Mouse (Mus musculus) embryonic fibroblast, embryonic 13.5 days (primary cell): ENCODE data around the gene Map3k12. TPM values are rescaled to one million over a fixed set of nuclear protein-coding genes. Genes with fewer than 3 reads are reported as not detected.
A peak's percentile ranks its signal among the peaks of the same experiment; 100 is the strongest.

Source experiments
- H3K27ac ChIP-seq: 2 replicates; pipeline ENCODE4 v1.5.1; 2012; ENCODE audit warnings: low read length, control low read depth, inconsistent platforms; ENCODE audit not compliant: insufficient read depth
- H3K4me1 ChIP-seq: 2 replicates; pipeline ENCODE4 v1.6.1; 2011; ENCODE audit warnings: low read length; ENCODE audit not compliant: control insufficient read depth, insufficient read depth
- H3K4me3 ChIP-seq: 2 replicates; pipeline ENCODE4 v1.5.1; 2011; ENCODE audit warnings: mild to moderate bottlenecking, control low read depth, low read length; ENCODE audit not compliant: insufficient read depth
- CTCF ChIP-seq: IDR thresholded peaks from 2 replicates; pipeline ENCODE4 v1.5.1; 2011; ENCODE audit warnings: mild to moderate bottlenecking, control low read depth, low read length, moderate library complexity, borderline replicate concordance; ENCODE audit not compliant: insufficient read depth
- POLR2A ChIP-seq: IDR thresholded peaks from 2 replicates; pipeline ENCODE4 v1.6.1; 2011; ENCODE audit warnings: low read depth, mild to moderate bottlenecking, control low read depth, low read length, moderate library complexity
- polyA plus RNA-seq: library from polyadenylated mRNA; stranded (reverse); fragments of >200 nt; gene quantifications from 2 replicates; pipeline ENCODE4 v1.2.4, GENCODE M21; 2011; ENCODE audit warnings: low read depth; ENCODE audit not compliant: missing spikeins, insufficient read length

Map3k12 gene
- polyA plus RNA-seq, 1 experiment, result 20.9 TPM

DNA sequence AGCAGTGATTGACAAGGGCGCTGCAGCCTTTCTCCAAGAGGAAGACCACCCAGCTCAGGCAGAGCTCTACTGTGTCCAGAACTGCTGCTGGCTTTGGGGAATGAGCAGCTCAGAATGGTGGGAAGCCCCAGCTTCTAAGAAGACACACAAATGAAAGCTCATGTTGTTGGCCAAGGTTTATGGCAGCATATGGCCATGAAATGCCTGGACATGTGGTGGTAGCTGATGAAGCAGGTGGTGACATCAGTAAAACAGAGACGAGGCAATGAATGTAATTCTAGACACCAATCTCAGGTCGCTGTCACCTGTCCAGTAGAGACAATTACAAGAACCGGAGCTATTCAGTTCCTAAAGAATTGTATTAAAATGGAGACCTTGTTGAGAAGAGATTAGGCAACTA lies 27.9 kb upstream of the Map3k12 start:
- H3K4me3 ChIP-seq, result no peak overlapping the region
- TF ChIP-seq POLR2A (no peak), CTCF (no peak)
- H3K4me1 ChIP-seq, result no peaks in the 10 kb centered on the region
- no peak overlapping the region for H3K27ac ChIP-seq

DNA sequence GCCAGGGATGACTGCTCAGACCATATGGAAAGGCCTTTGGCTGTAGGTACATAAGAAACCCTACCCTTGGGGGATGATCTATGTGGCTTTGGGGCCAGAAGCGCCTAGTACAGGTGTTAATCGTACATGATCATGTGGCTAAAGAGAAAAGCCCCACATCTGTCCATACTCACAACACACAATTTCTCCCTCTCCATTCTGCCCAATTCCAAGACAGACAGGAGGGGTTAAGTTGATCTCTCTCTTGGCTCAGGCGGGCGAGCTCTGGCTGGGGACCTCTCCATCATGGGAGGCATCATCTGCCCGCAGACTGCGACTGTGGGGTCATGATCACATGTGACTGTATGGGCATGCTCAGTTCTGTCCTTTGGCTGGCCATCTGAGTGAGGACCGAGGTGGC lies 17.1 kb upstream of the Map3k12 start:
- no peak overlapping the region for H3K27ac ChIP-seq
- no peak overlapping the region for H3K4me3 ChIP-seq
- TF ChIP-seq POLR2A (no peak), CTCF (no peak)
- no peaks in the 10 kb centered on the region for H3K4me1 ChIP-seq

DNA sequence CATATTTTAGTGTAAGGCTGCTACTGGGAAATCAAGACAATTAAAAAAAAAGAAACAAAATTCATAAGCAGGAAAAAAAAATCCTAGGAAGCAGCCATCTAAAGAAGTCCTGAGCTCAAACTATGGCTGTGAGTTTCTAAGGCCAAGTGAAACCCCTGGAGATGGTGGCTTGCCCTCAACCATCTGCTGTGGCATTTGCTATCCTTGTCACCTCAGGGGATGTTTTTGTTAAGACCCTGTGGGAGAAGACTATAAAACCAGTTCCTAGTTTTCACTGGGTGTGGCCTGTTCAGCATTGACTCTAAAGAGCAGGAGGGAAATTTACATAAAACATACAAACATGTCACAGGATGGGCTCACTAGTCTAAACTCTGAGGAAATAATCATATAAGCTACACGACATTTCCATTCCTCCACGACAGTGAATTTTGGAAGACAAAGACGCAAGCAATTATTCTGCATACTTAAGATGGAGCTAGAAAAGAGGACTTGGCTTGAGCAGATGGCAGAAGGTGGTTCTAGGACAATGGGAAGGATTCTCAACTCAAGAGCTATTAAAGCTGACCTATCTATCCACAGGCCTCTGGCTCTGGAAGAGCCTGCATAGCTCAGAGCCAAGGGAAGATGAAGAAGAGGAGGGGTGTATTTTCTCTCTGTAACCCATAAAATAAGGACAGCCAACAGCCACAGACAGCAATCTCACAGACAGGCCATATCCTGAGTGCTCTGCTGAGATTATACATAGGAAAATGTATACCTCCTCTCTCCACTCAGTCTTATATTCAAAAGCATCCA lies 15.4 kb upstream of the Map3k12 start:
- no peak overlapping the region for H3K4me3 ChIP-seq
- H3K4me1 ChIP-seq, result no peaks in the 10 kb centered on the region
- TF ChIP-seq CTCF (no peak), POLR2A (no peak)
- H3K27ac ChIP-seq, result no peak overlapping the region

DNA sequence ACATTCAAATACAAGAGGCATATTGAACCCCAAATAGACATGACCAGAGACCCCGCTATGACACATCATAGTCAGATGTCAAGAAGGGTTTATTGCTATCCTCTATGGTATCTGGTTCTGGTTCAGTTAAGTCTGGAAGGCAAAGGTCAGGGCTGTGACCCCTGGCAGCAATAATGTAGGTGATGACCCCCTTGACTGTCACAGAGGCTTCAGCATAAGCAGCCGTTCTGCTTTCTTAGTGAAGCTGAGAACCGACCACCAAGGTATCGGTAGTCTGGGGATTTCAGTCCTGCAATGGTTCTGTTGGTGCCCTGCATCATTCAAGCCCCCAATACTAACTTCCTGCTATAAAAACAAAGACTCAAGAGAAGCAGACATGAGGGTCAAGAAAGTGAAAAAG lies 14.7 kb upstream of the Map3k12 start:
- H3K4me1 ChIP-seq, result no peaks in the 10 kb centered on the region
- no peak overlapping the region for H3K27ac ChIP-seq
- TF ChIP-seq POLR2A (no peak), CTCF (no peak)
- H3K4me3 ChIP-seq, result no peak overlapping the region

DNA sequence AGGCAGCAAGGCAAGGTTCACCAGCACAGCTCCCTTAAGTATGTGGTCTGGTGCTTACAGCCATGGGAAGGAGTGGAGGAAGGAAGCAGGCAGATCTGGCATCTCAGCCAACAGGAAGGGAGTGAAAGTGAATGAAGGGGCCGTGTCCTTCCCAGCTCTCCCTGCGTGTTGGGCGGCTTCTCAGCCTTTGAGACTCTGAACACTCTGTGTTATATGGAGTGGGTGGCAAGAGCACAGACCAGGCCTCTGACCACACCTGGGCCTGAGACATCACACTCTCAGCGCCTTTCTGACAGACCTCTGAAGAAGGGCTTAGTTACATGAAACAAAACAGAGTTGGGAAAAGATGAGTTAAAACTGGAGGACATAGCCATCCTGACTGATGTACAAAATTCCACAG lies 13.7 kb upstream of the Map3k12 start:
- no peak overlapping the region for H3K4me3 ChIP-seq
- H3K27ac ChIP-seq, result no peak overlapping the region
- H3K4me1 ChIP-seq, result no peaks in the 10 kb centered on the region
- TF ChIP-seq CTCF, result no peak
- no peak for TF ChIP-seq POLR2A

DNA sequence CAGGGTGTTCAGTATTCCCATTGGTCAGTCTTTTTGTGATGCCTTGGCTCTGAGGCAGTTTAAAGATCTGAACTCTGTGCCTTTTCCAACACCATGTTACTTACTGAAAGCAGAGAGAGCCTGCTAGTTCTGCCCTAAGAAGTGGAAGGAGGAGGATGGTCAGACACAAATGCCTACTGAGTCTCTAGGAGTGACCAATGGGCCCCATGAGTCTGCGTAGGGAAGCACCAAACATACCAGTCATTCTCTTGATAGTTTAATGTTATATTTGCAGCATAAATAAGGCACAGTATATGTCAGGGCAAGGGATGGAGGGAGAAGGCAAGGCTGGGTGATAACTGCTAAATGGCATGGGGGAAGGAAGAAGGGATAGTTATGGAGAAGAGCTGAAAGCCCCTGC lies 11.5 kb upstream of the Map3k12 start:
- H3K4me3 ChIP-seq, result no peak overlapping the region
- TF ChIP-seq CTCF (no peak), POLR2A (no peak)

DNA sequence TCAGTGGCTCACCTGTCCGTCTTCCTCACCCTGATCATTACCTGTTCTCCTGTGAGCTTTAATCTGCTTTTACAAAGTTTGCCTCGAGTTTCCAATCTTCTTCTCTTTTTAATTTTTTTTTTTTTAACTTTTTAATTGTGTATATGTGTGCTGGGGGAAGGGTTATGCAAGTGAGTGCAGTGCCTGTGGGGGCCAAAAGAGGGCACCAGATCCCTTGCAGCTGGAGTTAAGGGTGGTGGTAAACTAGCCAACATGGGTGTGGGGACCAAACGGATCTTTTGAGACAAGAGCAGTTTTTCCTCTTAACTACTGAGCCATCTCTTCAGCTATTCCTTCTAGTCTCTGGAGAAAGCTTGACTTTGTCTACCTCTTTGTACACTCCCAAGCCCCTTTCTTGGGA lies 11.1 kb upstream of the Map3k12 start:
- H3K27ac ChIP-seq, result no peak overlapping the region
- no peaks in the 10 kb centered on the region for H3K4me1 ChIP-seq
- peak; percentile 31; the same call in 1 of the 2 replicates for TF ChIP-seq CTCF
- TF ChIP-seq POLR2A, result no peak
- no peak overlapping the region for H3K4me3 ChIP-seq

More for the DNA sequence above, 11.5 kb upstream of the Map3k12 start:
- Histone ChIP-seq H3K27ac (no peak overlapping the region), H3K4me1 (no peaks in the 10 kb centered on the region)

DNA sequence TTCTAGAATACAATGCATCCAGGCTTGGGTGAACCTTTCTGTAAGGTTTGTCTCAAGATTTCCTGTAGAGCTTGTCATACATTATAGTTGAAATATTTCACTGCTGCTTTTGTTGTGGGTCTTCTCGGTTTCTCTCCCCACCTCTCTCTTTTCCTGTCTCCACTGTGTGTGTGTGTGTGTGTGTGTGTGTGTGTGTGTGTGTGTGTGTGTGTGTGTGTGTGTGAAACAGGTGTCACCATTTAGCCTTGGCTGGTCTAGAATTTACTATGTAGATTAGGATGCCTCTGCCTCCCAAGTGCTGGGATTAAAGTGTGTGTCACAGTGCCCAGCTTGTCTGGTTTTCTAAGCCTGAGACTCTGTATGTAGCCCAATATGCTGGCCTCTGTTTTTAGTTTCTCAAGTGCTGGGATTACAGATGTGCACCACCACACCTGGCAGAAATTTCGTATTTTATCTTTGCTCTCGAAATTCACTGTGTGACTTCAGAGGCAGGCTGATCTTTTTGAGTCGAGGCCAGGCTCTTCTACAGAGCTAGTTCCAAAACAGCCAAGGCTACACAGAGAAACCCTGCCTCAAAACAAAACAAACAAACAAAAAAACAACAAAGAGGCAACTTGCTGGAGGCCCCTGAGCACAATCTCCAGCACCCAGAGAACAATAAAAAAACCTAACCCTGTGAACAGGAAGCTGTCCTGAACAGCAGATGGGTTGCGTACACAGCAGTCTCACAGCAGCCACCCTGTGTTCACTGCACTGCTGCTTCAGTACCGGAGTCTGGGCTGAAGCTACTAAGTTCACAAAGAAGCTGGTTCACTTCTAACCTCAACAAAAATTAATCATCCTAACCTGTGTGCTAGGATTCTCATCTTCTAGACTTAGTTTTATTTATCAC lies 9.5 kb upstream of the Map3k12 start:
- TF ChIP-seq CTCF (no peak), POLR2A (no peak)
- Histone ChIP-seq H3K27ac (no peak overlapping the region), H3K4me3 (no peak overlapping the region), H3K4me1 (no peaks in the 10 kb centered on the region)

DNA sequence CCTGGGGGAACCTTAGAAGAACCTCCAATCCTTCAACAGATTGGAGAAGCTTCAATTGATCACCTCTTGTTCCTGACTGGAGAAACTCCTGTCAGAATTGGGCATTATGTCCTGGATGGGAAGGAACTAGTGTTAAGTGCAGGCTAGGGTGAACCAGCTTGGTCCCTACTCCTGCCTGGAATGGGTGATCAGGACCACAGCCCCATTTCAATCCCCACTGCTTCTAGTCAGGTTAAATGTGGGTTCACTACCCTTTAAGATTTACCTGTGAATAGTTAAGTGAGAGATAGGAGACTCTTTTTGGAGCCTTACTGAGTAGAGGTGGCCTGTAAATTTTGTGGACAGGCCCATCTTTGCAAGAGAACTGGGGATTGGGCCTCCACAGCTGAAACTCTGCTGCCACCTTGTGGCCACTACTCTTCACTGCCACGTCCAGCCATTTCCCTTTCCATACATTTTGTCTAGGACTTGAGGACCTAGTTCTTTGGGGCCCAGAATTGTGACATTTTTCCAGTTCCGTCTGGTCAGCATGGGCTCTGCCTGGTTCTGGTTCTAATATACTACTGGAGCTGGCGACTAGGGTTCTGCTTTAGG lies 8.1 kb upstream of the Map3k12 start, which contains the start of gene Npff:
Gene Npff (minus strand): TSS at position 51 of the 594 bp plus-strand sequence.
- H3K27ac ChIP-seq, result no peak within 1 kb of the TSS
- H3K4me1 ChIP-seq, result peaks cover 6% of the 10 kb centered on the region; the same call in 1 of the 2 replicates
- TF ChIP-seq POLR2A, result no peak
- peak; percentile 73; the same call in 1 of the 2 replicates for TF ChIP-seq CTCF
- no peak within 1 kb of the TSS for H3K4me3 ChIP-seq

DNA sequence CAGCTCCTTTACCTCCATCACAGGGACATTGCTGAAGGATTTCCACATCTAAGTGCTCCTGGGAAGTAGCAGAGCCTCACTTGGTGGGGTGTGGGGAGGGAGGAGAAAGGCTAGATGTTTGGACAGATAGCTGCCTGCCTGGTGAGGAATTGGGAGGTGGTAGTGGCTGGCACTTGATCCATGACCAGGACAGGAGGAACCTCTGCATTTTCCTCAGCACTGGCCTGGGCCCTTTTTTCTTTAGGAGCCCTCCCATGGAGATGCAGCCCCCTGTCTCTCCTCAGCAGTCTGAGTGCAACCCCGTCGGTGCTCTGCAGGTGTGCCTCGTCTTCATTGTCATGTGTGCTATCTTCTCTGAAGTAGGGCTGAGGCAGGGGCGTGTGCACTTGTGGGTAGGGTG lies 4.6 kb upstream of the Map3k12 start:
- TF ChIP-seq POLR2A (no peak), CTCF (no peak)
- peaks cover 6% of the 10 kb centered on the region; the same call in 1 of the 2 replicates for H3K4me1 ChIP-seq

More for the DNA sequence above, 4.6 kb upstream of the Map3k12 start:
- H3K4me3 ChIP-seq, result no peak overlapping the region
- no peak overlapping the region for H3K27ac ChIP-seq
